Mouse (Mus musculus): Measurements from ENCODE around the gene Chic2.

- TF ChIP-seq CTCF (IDR thresholded peaks at IDR 0.05; ENCODE audit: low read depth) (no peak), EP300 (optimal IDR thresholded peaks at IDR 0.05) (no peak)
Observed at GRCm38 (mm10) chr5:74951375-74951774, 93.2 kb downstream of the Chic2 start.
